Mouse (Mus musculus) 3134 (cell line): ENCODE data around the gene Zfp944.
A peak's percentile ranks its signal among the peaks of the same experiment; 100 is the strongest.
"Not testable (repeated sequence)": the region's sequence is repeated elsewhere in the genome, so short reads cannot be mapped to it uniquely, and the experiment has no call there.

Source experiments
- DNase-seq: peaks from one replicate; pipeline ENCODE4 v3.0.0-alpha.2; 2011; ENCODE audit warnings: low spot score; ENCODE audit not compliant: insufficient read length; ENCODE audit errors: extremely low read depth

Gene Zfp944

GRCm38 (mm10) chr17:22361101-22361781 lies at the start of gene Zfp944, which contains the start of gene Zfp758:
Gene Zfp944, minus strand, starts transcription at chr17:22361400.
Gene Zfp758, plus strand, starts transcription at chr17:22361453.
- peak; percentile 75 for DNase-seq

GRCm38 (mm10) chr17:22410756-22411155 lies 49.6 kb upstream of the Zfp944 start:
- peak; percentile 7 for DNase-seq

- DNase-seq = no peak
Measured at GRCm38 (mm10) chr17:22363895-22364294, 2.7 kb upstream of the Zfp944 start.

- no peak for DNase-seq
Measured at GRCm38 (mm10) chr17:22360572-22360971, 628 bp downstream of the Zfp944 start.

GRCm38 (mm10) chr17:22352794-22353193 lies 8.4 kb downstream of the Zfp944 start:
- peak; percentile 34 for DNase-seq

GRCm38 (mm10) chr17:22315247-22315646 lies 46.0 kb downstream of the Zfp944 start:
- not testable (repeated sequence) for DNase-seq

GRCm38 (mm10) chr17:22314730-22315226 lies 46.4 kb downstream of the Zfp944 start, which contains the start of gene CT030661.1:
Gene CT030661.1, minus strand, starts transcription at chr17:22314837.
- peak; percentile 87 for DNase-seq

- peak; percentile 10 for DNase-seq
Measured at GRCm38 (mm10) chr17:22314219-22314618, 47.0 kb downstream of the Zfp944 start.
